Comparison of ENCODE assay signal across 8 mouse cellular contexts in the genomic region with DNA sequence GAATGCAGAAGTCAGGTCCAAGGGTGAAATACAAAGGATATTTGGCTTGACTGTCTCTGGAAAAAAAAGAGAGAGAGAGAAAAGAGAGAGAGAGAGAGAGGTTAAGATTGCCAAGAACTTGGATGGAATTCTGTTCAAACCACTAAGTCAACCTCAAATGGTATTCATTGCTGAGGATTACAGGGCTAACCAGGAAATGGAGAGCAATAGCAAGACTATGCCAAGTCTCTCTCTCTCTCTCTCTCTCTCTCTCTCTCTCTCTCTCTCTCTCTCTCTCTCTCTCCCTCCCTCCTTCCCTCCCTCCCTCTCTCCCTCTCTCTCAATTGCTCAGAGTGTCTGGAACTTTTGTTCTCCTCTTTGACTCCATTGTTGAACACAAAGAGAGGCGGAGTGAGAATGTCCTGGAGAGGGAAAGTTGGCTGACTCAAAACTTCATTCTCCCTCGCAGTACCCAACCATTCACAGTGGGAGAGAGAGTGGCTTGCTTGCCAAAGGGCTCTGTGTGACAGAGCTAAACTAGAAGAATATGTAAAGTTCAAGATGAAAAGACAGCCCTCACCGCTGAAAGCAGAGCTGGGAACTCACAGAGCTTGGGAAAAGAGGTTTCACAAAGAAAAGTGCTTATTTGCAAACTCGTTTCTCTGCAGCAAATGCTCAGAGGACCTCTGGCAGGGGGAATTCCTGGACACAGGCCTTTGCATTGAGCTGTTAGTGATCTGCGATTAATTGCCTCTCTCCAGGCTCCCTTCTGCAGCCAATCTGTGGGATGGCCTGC.
A peak's percentile ranks its signal among the peaks of the same experiment; 100 is the strongest.
DNase-seq lines count a peak whose midpoint lies in the region; ATAC-seq and TF ChIP-seq lines count a peak whose summit lies in the region.

No protein-coding gene starts in this region.

- 27% methylated on average over 5 of the region's 5 CpGs for WGBS in kidney, embryonic 15.5 days
- WGBS in embryonic facial prominence, embryonic 11.5 days, result 20% methylated on average over 5 of the region's 5 CpGs
- 10% methylated on average over 5 of the region's 5 CpGs for WGBS in hindbrain, postnatal 0 days
- 6% methylated on average over 5 of the region's 5 CpGs for WGBS in midbrain, embryonic 13.5 days

- peaks cover 5% of the 10 kb centered on the region; the same call in 1 of the 2 replicates for H3K4me1 ChIP-seq in kidney, embryonic 15.5 days
- peaks cover 2% of the 10 kb centered on the region for H3K4me1 ChIP-seq in embryonic facial prominence, embryonic 11.5 days (ENCODE audit: control insufficient read depth, insufficient read depth, low read length)
- no peaks in the 10 kb centered on the region for H3K4me1 ChIP-seq in hindbrain, postnatal 0 days (ENCODE audit: insufficient read depth, low read length)
- H3K4me1 ChIP-seq in midbrain, embryonic 13.5 days (replicated peaks), result peaks cover 15% of the 10 kb centered on the region

- H3K36me3 ChIP-seq in kidney, embryonic 15.5 days, result no peaks in the 10 kb centered on the region
- no peaks in the 10 kb centered on the region for H3K36me3 ChIP-seq in embryonic facial prominence, embryonic 11.5 days (replicated peaks; ENCODE audit: control insufficient read depth, insufficient read depth, low read depth, low read length)
- H3K36me3 ChIP-seq in hindbrain, postnatal 0 days (ENCODE audit: insufficient read depth, low read length), result no peaks in the 10 kb centered on the region
- no peaks in the 10 kb centered on the region for H3K36me3 ChIP-seq in midbrain, embryonic 13.5 days

- no peak for TF ChIP-seq CTCF in hindbrain, postnatal 0 days (IDR thresholded peaks at IDR 0.05; ENCODE audit: low read depth)

- no peak overlapping the region for H3K9ac ChIP-seq in kidney, embryonic 15.5 days
- peak overlapping the region; percentile 25 for H3K9ac ChIP-seq in embryonic facial prominence, embryonic 11.5 days (replicated peaks; ENCODE audit: low read length)
- H3K9ac ChIP-seq in hindbrain, postnatal 0 days (replicated peaks; ENCODE audit: low read length), result no peak overlapping the region
- no peak overlapping the region for H3K9ac ChIP-seq in midbrain, embryonic 13.5 days (replicated peaks)

- H3K27ac ChIP-seq in kidney, embryonic 15.5 days, result peak overlapping the region; percentile 15; the same call in 1 of the 2 replicates
- H3K27ac ChIP-seq in embryonic facial prominence, embryonic 11.5 days (replicated peaks; ENCODE audit: low read depth, low read length), result peak overlapping the region; percentile 17; the same call in 1 of the 2 replicates
- H3K27ac ChIP-seq in hindbrain, postnatal 0 days, result peak overlapping the region; percentile 55
- H3K27ac ChIP-seq in midbrain, embryonic 13.5 days, result peak overlapping the region; percentile 49; the same call in 1 of the 2 replicates

- H3K4me3 ChIP-seq in kidney, embryonic 15.5 days (replicated peaks), result no peak overlapping the region
- H3K4me3 ChIP-seq in embryonic facial prominence, embryonic 11.5 days (ENCODE audit: low read depth, low read length), result no peak overlapping the region
- no peak overlapping the region for H3K4me3 ChIP-seq in hindbrain, postnatal 0 days (ENCODE audit: low read length)
- H3K4me3 ChIP-seq in midbrain, embryonic 13.5 days (replicated peaks), result no peak overlapping the region

- no peak for DNase-seq in kidney, adult 9 months
- peak; percentile 40 for DNase-seq in embryonic facial prominence, embryonic 11.5 days (ENCODE audit: low spot score)
- DNase-seq in hindbrain, postnatal 0 days (ENCODE audit: low spot score), result peak; percentile 82
- DNase-seq in thymus, postnatal 25 days, result no peak
- DNase-seq in spleen, adult 12 weeks (ENCODE audit: low spot score), result no peak

- H3K9me3 ChIP-seq in kidney, embryonic 15.5 days (replicated peaks), result no peaks in the 10 kb centered on the region
- H3K9me3 ChIP-seq in embryonic facial prominence, embryonic 11.5 days (replicated peaks; ENCODE audit: control insufficient read depth, low read length), result no peaks in the 10 kb centered on the region
- no peaks in the 10 kb centered on the region for H3K9me3 ChIP-seq in hindbrain, postnatal 0 days (ENCODE audit: low read length)
- H3K9me3 ChIP-seq in midbrain, embryonic 13.5 days, result no peaks in the 10 kb centered on the region

- no peak for ATAC-seq in kidney, embryonic 15.5 days (replicated peaks; ENCODE audit: low FRiP score)
- peak; percentile 66; the same call in 1 of the 2 replicates for ATAC-seq in embryonic facial prominence, embryonic 11.5 days (replicated peaks; ENCODE audit: insufficient number of reproducible peaks, low FRiP score, low TSS enrichment, low read depth)
- peak; percentile 95 for ATAC-seq in hindbrain, postnatal 0 days
- ATAC-seq in midbrain, embryonic 13.5 days, result peak; percentile 88
- no peak for ATAC-seq in monocyte, adult 5-6 weeks (replicated peaks; ENCODE audit: insufficient number of reproducible peaks, low FRiP score, low TSS enrichment, poor library complexity, severe bottlenecking)

- H3K4me2 ChIP-seq in kidney, embryonic 15.5 days, result no peak overlapping the region
- no peak overlapping the region for H3K4me2 ChIP-seq in embryonic facial prominence, embryonic 11.5 days (ENCODE audit: low read depth, low read length)
- no peak overlapping the region for H3K4me2 ChIP-seq in hindbrain, postnatal 0 days (ENCODE audit: low read depth, low read length)
- H3K4me2 ChIP-seq in midbrain, embryonic 13.5 days (replicated peaks), result no peak overlapping the region

- no peaks in the 10 kb centered on the region for H3K27me3 ChIP-seq in kidney, embryonic 15.5 days
- no peaks in the 10 kb centered on the region for H3K27me3 ChIP-seq in embryonic facial prominence, embryonic 11.5 days (ENCODE audit: control insufficient read depth, insufficient read depth, low read length)
- no peaks in the 10 kb centered on the region for H3K27me3 ChIP-seq in hindbrain, postnatal 0 days (ENCODE audit: insufficient read depth, low read length)
- H3K27me3 ChIP-seq in midbrain, embryonic 13.5 days, result peaks cover 4% of the 10 kb centered on the region; the same call in 1 of the 2 replicates

Comparison
In these comparisons a context has a peak if more than half of its experiments do, and no peak if none do; other contexts are left out.
1. ATAC-seq: peak in embryonic facial prominence, embryonic 11.5 days (single experiment), hindbrain, postnatal 0 days (single experiment) and midbrain, embryonic 13.5 days (single experiment); none in kidney, embryonic 15.5 days (single experiment) and monocyte, adult 5-6 weeks (single experiment).
2. DNase-seq: peak in embryonic facial prominence, embryonic 11.5 days (single experiment) and hindbrain, postnatal 0 days (single experiment); none in kidney, adult 9 months (single experiment), thymus, postnatal 25 days (single experiment) and spleen, adult 12 weeks (single experiment).
3. Peak in every context shown above with its lines, with median percentiles within 50 percentile points of each other: H3K27ac ChIP-seq.